Mouse (Mus musculus): Measurements from ENCODE around the gene Gm38431.

DNA sequence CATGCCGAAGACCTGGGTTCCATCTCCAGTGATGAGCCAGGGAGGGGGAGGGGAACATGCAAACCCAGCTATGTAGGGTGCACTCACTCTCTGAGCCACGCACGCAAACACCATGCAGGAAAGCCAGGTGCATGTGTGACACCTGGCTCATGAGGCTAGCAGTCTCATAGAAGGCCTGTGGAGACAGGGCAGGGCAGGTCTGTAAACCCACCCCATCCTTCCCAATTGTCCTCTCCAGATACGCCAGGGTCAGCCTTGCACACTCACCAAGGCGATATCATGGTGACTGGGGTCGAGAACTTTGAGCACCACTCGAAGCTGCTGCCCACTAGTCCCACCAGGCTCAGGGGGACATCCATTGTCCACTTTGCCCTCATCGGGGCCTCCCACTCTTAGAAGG lies 23.3 kb upstream of the Gm38431 start:
- no peak for TF ChIP-seq POLR2A (IDR thresholded peaks at IDR 0.05; ENCODE audit: extremely low read depth, insufficient read depth, low read length)
- no peak for TF ChIP-seq CTCF (IDR thresholded peaks at IDR 0.05; ENCODE audit: extremely low read depth, insufficient read depth, low read length)
